Mouse (Mus musculus) heart, embryonic 15.5 days (tissue): Measurements from ENCODE around the gene Eva1c. TPM values are rescaled to one million over a fixed set of nuclear protein-coding genes. Genes with fewer than 3 reads are reported as not detected.
A peak's percentile ranks its signal among the peaks of the same experiment; 100 is the strongest.

Source experiments
- ATAC-seq: fragments of 200-750 bp; cut with Nextera tagmentation; replicated peaks from 2 replicates; pipeline ENCODE4 v1.8.0; 2017; ENCODE audit warnings: low read depth, moderate TSS enrichment; ENCODE audit not compliant: insufficient number of reproducible peaks, insufficient read depth, low FRiP score
- H3K27ac ChIP-seq: fragments of 300-500 bp; sonication (generic); 2 replicates; pipeline ENCODE4 v1.5.1; 2015; ENCODE audit warnings: mild to moderate bottlenecking, inconsistent platforms
- H3K27me3 ChIP-seq: fragments of 300-500 bp; sonication (generic); 2 replicates; pipeline ENCODE4 v1.6.1; 2015; ENCODE audit warnings: inconsistent platforms
- H3K36me3 ChIP-seq: fragments of 300-500 bp; sonication (generic); 2 replicates; pipeline ENCODE4 v1.6.1; 2015; ENCODE audit warnings: mild to moderate bottlenecking, inconsistent platforms
- H3K4me1 ChIP-seq: fragments of 300-500 bp; sonication (generic); replicated peaks from 2 replicates; pipeline ENCODE4 v1.6.1; 2015; ENCODE audit warnings: inconsistent platforms
- H3K4me2 ChIP-seq: fragments of 300-500 bp; sonication (generic); 2 replicates; pipeline ENCODE4 v1.6.1; 2015; ENCODE audit warnings: inconsistent platforms, mild to moderate bottlenecking, moderate library complexity
- H3K4me3 ChIP-seq: fragments of 300-500 bp; sonication (generic); 2 replicates; pipeline ENCODE4 v1.5.1; 2015; ENCODE audit warnings: mild to moderate bottlenecking, inconsistent platforms
- H3K9ac ChIP-seq: fragments of 300-500 bp; sonication (generic); 2 replicates; pipeline ENCODE4 v1.6.1; 2015; ENCODE audit warnings: mild to moderate bottlenecking, inconsistent platforms
- H3K9me3 ChIP-seq: fragments of 300-500 bp; sonication (generic); replicated peaks from 2 replicates; pipeline ENCODE4 v1.6.1; 2016; ENCODE audit warnings: inconsistent platforms
- WGBS: fragments of 180-500 bp; shearing (Covaris S2); methylation state at CpG from one replicate; pipeline ENCODE4 v1.1.7; 2015; ENCODE audit warnings: mixed read lengths; 5-methylcytosine and 5-hydroxymethylcytosine counted together
- polyA plus RNA-seq: library from polyadenylated mRNA; unstranded; fragments of >200 nt; fragmentation: Nextera tagmentation; extraction: Ambion mirVana; gene quantifications from 2 replicates; pipeline ENCODE4 v1.2.1, GENCODE M21; 2015

The Eva1c gene
- polyA plus RNA-seq, 1 experiment from 2014 or later = 3.2 TPM

- H3K9ac ChIP-seq = no peak overlapping the region
- no peaks in the 10 kb centered on the region for H3K27me3 ChIP-seq
- no peak for ATAC-seq
- 29% methylated on average over 7 of the region's 7 CpGs for WGBS
- peaks cover 23% of the 10 kb centered on the region for H3K4me1 ChIP-seq
- H3K4me3 ChIP-seq = no peak overlapping the region
- no peaks in the 10 kb centered on the region for H3K9me3 ChIP-seq
- no peaks in the 10 kb centered on the region for H3K36me3 ChIP-seq
- H3K4me2 ChIP-seq = no peak overlapping the region
- no peak overlapping the region for H3K27ac ChIP-seq
These were observed 41.6 kb downstream of the Eva1c start for GRCm38 (mm10) chr16:90868129-90868528.

- no peak overlapping the region for H3K4me2 ChIP-seq
- no peaks in the 10 kb centered on the region for H3K27me3 ChIP-seq
- no peaks in the 10 kb centered on the region for H3K36me3 ChIP-seq
- no peak overlapping the region for H3K27ac ChIP-seq
- H3K4me3 ChIP-seq = no peak overlapping the region
- no peaks in the 10 kb centered on the region for H3K9me3 ChIP-seq
- peaks cover 19% of the 10 kb centered on the region for H3K4me1 ChIP-seq
- WGBS = 60% methylated on average over 4 of the region's 4 CpGs
- H3K9ac ChIP-seq = no peak overlapping the region
- ATAC-seq = no peak
These were observed 42.8 kb downstream of the Eva1c start for GRCm38 (mm10) chr16:90869361-90869760.

DNA sequence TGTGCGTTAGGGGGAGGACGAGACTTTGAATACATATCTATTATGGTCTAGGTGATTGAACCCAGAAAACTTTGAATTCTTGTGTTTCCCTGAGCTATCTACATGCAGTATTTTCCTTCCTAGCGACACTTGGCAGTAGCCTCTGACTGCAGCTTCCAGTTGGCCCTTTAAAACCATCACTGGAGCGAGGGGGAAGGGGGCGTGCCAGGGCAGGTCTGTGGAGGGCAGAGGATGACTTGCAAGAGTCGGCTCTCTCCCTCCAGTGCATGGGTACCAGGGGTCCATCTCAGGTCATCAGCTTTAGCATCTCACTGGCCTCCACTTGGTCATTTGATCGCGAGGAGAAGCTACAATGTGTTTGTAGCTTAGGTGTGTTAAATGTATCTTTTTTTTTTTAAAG lies 46.4 kb downstream of the Eva1c start:
- H3K4me2 ChIP-seq = no peak overlapping the region
- H3K36me3 ChIP-seq = no peaks in the 10 kb centered on the region
- no peak overlapping the region for H3K27ac ChIP-seq
- no peak for ATAC-seq
- no peaks in the 10 kb centered on the region for H3K27me3 ChIP-seq
- no peaks in the 10 kb centered on the region for H3K9me3 ChIP-seq
- no peak overlapping the region for H3K4me3 ChIP-seq
- H3K4me1 ChIP-seq = peaks cover 3% of the 10 kb centered on the region; the same call in 1 of the 2 replicates
- 57% methylated on average over 8 of the region's 8 CpGs for WGBS
- no peak overlapping the region for H3K9ac ChIP-seq

- Histone ChIP-seq H3K9me3 (no peaks in the 10 kb centered on the region), H3K9ac (no peak overlapping the region), H3K4me3 (no peak overlapping the region), H3K27ac (no peak overlapping the region), H3K36me3 (no peaks in the 10 kb centered on the region), H3K4me2 (no peak overlapping the region), H3K4me1 (no peaks in the 10 kb centered on the region), H3K27me3 (no peaks in the 10 kb centered on the region)
- no peak for ATAC-seq
- WGBS = 63% methylated on average over 5 of the region's 5 CpGs
These were observed 48.0 kb downstream of the Eva1c start for GRCm38 (mm10) chr16:90874536-90874935.

GRCm38 (mm10) chr16:90878135-90878860 lies 51.8 kb downstream of the Eva1c start:
- no peak for ATAC-seq
- 88% methylated on average over 3 of the region's 3 CpGs for WGBS
- Histone ChIP-seq H3K27ac (no peak overlapping the region), H3K27me3 (no peaks in the 10 kb centered on the region), H3K9ac (no peak overlapping the region), H3K4me1 (peaks cover 16% of the 10 kb centered on the region), H3K9me3 (no peaks in the 10 kb centered on the region), H3K36me3 (no peaks in the 10 kb centered on the region), H3K4me3 (no peak overlapping the region), H3K4me2 (no peak overlapping the region)

GRCm38 (mm10) chr16:90882501-90882977 lies 56.0 kb downstream of the Eva1c start:
- H3K27me3 ChIP-seq = no peaks in the 10 kb centered on the region
- peaks cover 31% of the 10 kb centered on the region for H3K4me1 ChIP-seq
- ATAC-seq = peak; percentile 67
- H3K9ac ChIP-seq = no peak overlapping the region
- no peak overlapping the region for H3K4me2 ChIP-seq
- H3K4me3 ChIP-seq = no peak overlapping the region
- 29% methylated on average over 8 of the region's 8 CpGs for whole genome bisulfite sequencing
- H3K27ac ChIP-seq = peak overlapping the region; percentile 55
- H3K9me3 ChIP-seq = no peaks in the 10 kb centered on the region
- H3K36me3 ChIP-seq = no peaks in the 10 kb centered on the region

DNA sequence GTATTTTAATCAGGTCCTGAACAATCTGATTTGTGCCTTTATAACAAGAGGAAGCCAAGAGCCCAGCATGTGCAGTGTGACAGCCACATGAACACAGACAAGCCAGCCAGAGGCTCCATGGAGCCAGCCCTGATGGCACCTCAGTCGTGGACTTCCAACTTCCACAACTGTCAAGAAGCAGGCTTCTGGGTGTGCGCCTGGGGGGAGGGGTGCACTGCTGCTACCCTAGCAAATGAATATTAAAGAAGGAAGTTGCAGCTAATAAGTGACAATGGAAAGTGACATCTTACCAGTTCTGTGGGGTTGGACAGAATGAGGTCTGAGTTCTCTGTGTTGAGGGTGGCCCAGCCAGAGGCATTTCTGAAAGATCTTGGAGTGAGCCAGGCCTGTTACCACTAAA lies 58.8 kb downstream of the Eva1c start:
- WGBS = 67% methylated on average over 2 of the region's 2 CpGs
- peaks cover 31% of the 10 kb centered on the region for H3K4me1 ChIP-seq
- no peak overlapping the region for H3K9ac ChIP-seq
- H3K9me3 ChIP-seq = no peaks in the 10 kb centered on the region
- H3K27ac ChIP-seq = peak overlapping the region; percentile 60
- H3K4me2 ChIP-seq = no peak overlapping the region
- ATAC-seq = no peak
- H3K27me3 ChIP-seq = no peaks in the 10 kb centered on the region
- no peaks in the 10 kb centered on the region for H3K36me3 ChIP-seq
- H3K4me3 ChIP-seq = no peak overlapping the region

- Histone ChIP-seq H3K27ac (peak overlapping the region; percentile 60), H3K36me3 (no peaks in the 10 kb centered on the region), H3K4me1 (peaks cover 34% of the 10 kb centered on the region), H3K27me3 (no peaks in the 10 kb centered on the region), H3K9ac (no peak overlapping the region), H3K9me3 (no peaks in the 10 kb centered on the region), H3K4me3 (no peak overlapping the region), H3K4me2 (no peak overlapping the region)
- ATAC-seq = no peak; the same call in 1 of the 2 replicates
- 43% methylated on average over 9 of the region's 9 CpGs for WGBS
These were observed 59.5 kb downstream of the Eva1c start for GRCm38 (mm10) chr16:90885781-90886565.

DNA sequence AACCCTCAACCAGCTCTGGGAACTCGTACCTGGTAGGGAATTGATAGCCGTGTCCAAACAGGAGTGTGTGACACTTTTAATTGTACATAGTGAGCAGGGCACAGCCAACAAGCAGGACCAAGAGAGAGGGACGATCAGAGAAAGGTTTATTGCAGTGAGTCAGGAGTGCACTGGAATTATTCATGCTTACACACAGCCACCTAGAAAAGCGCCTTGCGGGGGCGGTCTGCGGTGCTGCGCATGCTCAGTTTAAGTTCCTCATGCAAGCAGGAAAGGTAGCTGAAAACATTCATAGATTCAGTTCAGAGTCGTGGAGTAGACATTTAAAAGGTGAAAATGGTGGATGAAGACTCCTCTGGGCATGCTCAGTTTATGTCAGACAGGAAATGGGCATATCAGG lies 64.2 kb downstream of the Eva1c start:
- WGBS = 89% methylated on average over 9 of the region's 9 CpGs

GRCm38 (mm10) chr16:90891601-90892000 lies 65.1 kb downstream of the Eva1c start:
- Histone ChIP-seq H3K4me1 (peaks cover 22% of the 10 kb centered on the region), H3K4me3 (no peak overlapping the region; the same call in 1 of the 2 replicates), H3K27me3 (0 out of 2 replicates have a peak, but pooled peaks cover 3% of the 10 kb centered on the region), H3K27ac (peak overlapping the region; percentile 69), H3K9me3 (no peaks in the 10 kb centered on the region), H3K4me2 (peak overlapping the region; percentile 23; the same call in 1 of the 2 replicates), H3K36me3 (no peaks in the 10 kb centered on the region), H3K9ac (no peak overlapping the region)
- ATAC-seq = no peak
- 39% methylated on average over 14 of the region's 14 CpGs for WGBS

More for the DNA sequence above, 64.2 kb downstream of the Eva1c start:
- Histone ChIP-seq H3K9me3 (no peaks in the 10 kb centered on the region), H3K4me2 (no peak overlapping the region), H3K36me3 (no peaks in the 10 kb centered on the region), H3K4me3 (no peak overlapping the region), H3K9ac (no peak overlapping the region), H3K27ac (no peak overlapping the region), H3K27me3 (0 out of 2 replicates have a peak, but pooled peaks cover 3% of the 10 kb centered on the region), H3K4me1 (peaks cover 31% of the 10 kb centered on the region)
- ATAC-seq = no peak

- 28% methylated on average over 8 of the region's 8 CpGs for WGBS
- peak overlapping the region; percentile 23; the same call in 1 of the 2 replicates for H3K4me2 ChIP-seq
- ATAC-seq = no peak
These were observed 65.6 kb downstream of the Eva1c start for GRCm38 (mm10) chr16:90892081-90892480.

More at GRCm38 (mm10) chr16:90892081-90892480, 65.6 kb downstream of the Eva1c start:
- no peaks in the 10 kb centered on the region for H3K36me3 ChIP-seq
- H3K4me3 ChIP-seq = no peak overlapping the region
- H3K27me3 ChIP-seq = 0 out of 2 replicates have a peak, but pooled peaks cover 3% of the 10 kb centered on the region
- peak overlapping the region; percentile 69; the same call in 1 of the 2 replicates for H3K27ac ChIP-seq
- H3K9me3 ChIP-seq = no peaks in the 10 kb centered on the region
- H3K9ac ChIP-seq = no peak overlapping the region
- H3K4me1 ChIP-seq = peaks cover 22% of the 10 kb centered on the region
